Mouse (Mus musculus): ENCODE measurements around the gene Dpf1. TPM values are rescaled to one million over a fixed set of nuclear protein-coding genes. Genes with fewer than 3 reads are reported as not detected.

Dpf1 gene
- total and polyA plus RNA-seq, 3 experiments, result 10.2 to 17.3 TPM; not detected in 1

DNA sequence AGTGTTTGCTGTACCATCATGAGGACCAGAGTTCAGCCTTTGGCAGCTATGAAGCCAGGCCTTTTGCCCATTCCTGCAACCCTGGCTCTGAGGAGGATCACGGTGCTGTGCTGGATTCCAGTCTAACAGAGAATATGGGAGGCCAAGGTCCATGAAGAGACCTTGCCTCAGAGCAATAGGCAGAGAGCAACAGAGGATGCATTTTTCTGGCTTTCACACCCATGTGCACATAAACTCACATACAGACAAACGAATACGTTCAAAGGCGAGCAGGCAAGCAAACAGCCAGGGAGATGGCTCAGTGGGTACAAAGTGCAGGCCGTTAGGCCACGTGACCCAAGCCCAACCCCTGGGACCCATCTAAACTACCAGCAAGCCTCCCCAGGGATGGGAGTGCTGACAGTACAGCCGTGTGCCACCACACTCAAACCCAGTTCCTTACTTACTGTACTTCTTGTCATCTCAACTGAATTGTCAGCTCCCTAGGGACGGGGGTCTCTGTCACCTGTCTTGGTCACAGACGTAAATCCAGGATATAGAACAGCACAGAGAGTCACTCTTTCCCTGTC is 34.7 kb downstream of the Dpf1 start:
- H3K4me1 ChIP-seq (ENCODE audit: control insufficient read depth in 1 of 2, insufficient read depth in 2 of 2, low read length in 2 of 2), result peaks cover 24 to 56% of the 10 kb centered on the region in 2 experiments
- H3K79me2 ChIP-seq (ENCODE audit: control insufficient read depth, insufficient read depth, low read length, poor library complexity), result peaks cover 33% of the 10 kb centered on the region
- H3K9ac ChIP-seq (ENCODE audit: control insufficient read depth, low read depth, low read length, poor library complexity, severe bottlenecking), result peak overlapping the region; percentile 84
- TF ChIP-seq MYB (IDR thresholded peaks at IDR 0.05; ENCODE audit: low read depth, low read length), result peak; percentile 64
- peak; percentile 97 for TF ChIP-seq USF1 (IDR thresholded peaks at IDR 0.05; ENCODE audit: low read depth, low read length)
- 0 out of 2 replicates have a peak, but pooled peaks have one; percentile 24 for TF ChIP-seq MYC (IDR thresholded peaks at IDR 0.05; ENCODE audit: low read depth, low read length)
- TF ChIP-seq MAX (IDR thresholded peaks at IDR 0.05; ENCODE audit: low read length), result peak; percentile 90
- peak; percentile 40; the same call in 1 of the 2 replicates for TF ChIP-seq CHD1 (IDR thresholded peaks at IDR 0.05; ENCODE audit: low read depth, low read length)
- no peak for TF ChIP-seq EP300 (IDR thresholded peaks at IDR 0.05; ENCODE audit: low read depth in 1 of 2, low read length in 2 of 2)
- no peak for TF ChIP-seq ZC3H11A (IDR thresholded peaks at IDR 0.05; ENCODE audit: low read depth, low read length)
- no peak for TF ChIP-seq RAD21 (IDR thresholded peaks at IDR 0.05; ENCODE audit: low read depth, low read length)
- TF ChIP-seq TBP (IDR thresholded peaks at IDR 0.05; ENCODE audit: low read depth, low read length), result peak; percentile 44; the same call in 1 of the 2 replicates
- peak; percentile 38 to 88; a peak in 3 of 4 replicates for TF ChIP-seq USF2 (IDR thresholded peaks at IDR 0.05; ENCODE audit: borderline replicate concordance in 1 of 2, insufficient read depth in 1 of 2, low read depth in 1 of 2, low read length in 2 of 2)
- peak; percentile 46 to 68; a peak in 3 of 4 replicates for TF ChIP-seq POLR2A (IDR thresholded peaks at IDR 0.05; ENCODE audit: control insufficient read depth in 1 of 2, insufficient read depth in 1 of 2, low read depth in 1 of 2, low read length in 2 of 2, poor library complexity in 1 of 2)
- peak; percentile 40; the same call in 1 of the 2 replicates for TF ChIP-seq ZMIZ1 (IDR thresholded peaks at IDR 0.05; ENCODE audit: low read depth, low read length)
- TF ChIP-seq ZKSCAN1 (IDR thresholded peaks at IDR 0.05; ENCODE audit: low read depth, low read length), result no peak
- TF ChIP-seq HCFC1 (IDR thresholded peaks at IDR 0.05; ENCODE audit: low read depth, low read length), result 0 out of 2 replicates have a peak, but pooled peaks have one; percentile 13
- TF ChIP-seq E2F4 (IDR thresholded peaks at IDR 0.05; ENCODE audit: borderline replicate concordance, low read depth, low read length), result no peak
- TF ChIP-seq MAFK (IDR thresholded peaks at IDR 0.05; ENCODE audit: borderline replicate concordance, low read depth, low read length), result 0 out of 2 replicates have a peak, but pooled peaks have one; percentile 23
- peak; percentile 59 for TF ChIP-seq POLR2AphosphoS2 (IDR thresholded peaks at IDR 0.05; ENCODE audit: low read length)
- 0 out of 2 replicates have a peak, but pooled peaks have one; percentile 5 for TF ChIP-seq JUND (IDR thresholded peaks at IDR 0.05; ENCODE audit: low read depth, low read length)
- TF ChIP-seq MEF2A (IDR thresholded peaks at IDR 0.05; ENCODE audit: extremely low read depth, insufficient replicate concordance, low read depth, low read length, poor library complexity, severe bottlenecking), result no peak
- TF ChIP-seq MXI1 (IDR thresholded peaks at IDR 0.05; ENCODE audit: low read depth, low read length), result peak; percentile 45
- H3K27me3 ChIP-seq (ENCODE audit: control insufficient read depth in 1 of 2, insufficient read depth in 2 of 2, low read length in 2 of 2), result no peaks in the 10 kb centered on the region
- DNase-seq (ENCODE audit: low read depth, low spot score), result peak; percentile 70
- no peaks in the 10 kb centered on the region for H3K9me3 ChIP-seq (replicated peaks; ENCODE audit: insufficient read depth, low read length)
- H3K36me3 ChIP-seq (ENCODE audit: control insufficient read depth in 1 of 2, insufficient read depth in 2 of 2, low read length in 2 of 2), result peaks cover 3 to 42% of the 10 kb centered on the region in 2 experiments; a peak in 3 of 4 replicates
- H3K27ac ChIP-seq (ENCODE audit: control insufficient read depth, low read depth, low read length), result peak overlapping the region; percentile 99
- H3K4me3 ChIP-seq (ENCODE audit: control insufficient read depth in 1 of 2, insufficient read depth in 1 of 2, low read depth in 2 of 2, low read length in 2 of 2), result peak overlapping the region; percentile 57 to 67
